Mouse (Mus musculus) heart, embryonic 15.5 days (tissue): ENCODE measurements around the gene Sdf4. TPM values are rescaled to one million over a fixed set of nuclear protein-coding genes. Genes with fewer than 3 reads are reported as not detected.

Experiments used
- ATAC-seq: fragments of 200-750 bp; cut with Nextera tagmentation; replicated peaks from 2 replicates; pipeline ENCODE4 v1.8.0; 2017; ENCODE audit warnings: low read depth, moderate TSS enrichment; ENCODE audit not compliant: insufficient number of reproducible peaks, insufficient read depth, low FRiP score
- H3K27ac ChIP-seq: fragments of 300-500 bp; sonication (generic); 2 replicates; pipeline ENCODE4 v1.5.1; 2015; ENCODE audit warnings: mild to moderate bottlenecking, inconsistent platforms
- H3K27me3 ChIP-seq: fragments of 300-500 bp; sonication (generic); 2 replicates; pipeline ENCODE4 v1.6.1; 2015; ENCODE audit warnings: inconsistent platforms
- H3K36me3 ChIP-seq: fragments of 300-500 bp; sonication (generic); 2 replicates; pipeline ENCODE4 v1.6.1; 2015; ENCODE audit warnings: mild to moderate bottlenecking, inconsistent platforms
- H3K4me1 ChIP-seq: fragments of 300-500 bp; sonication (generic); replicated peaks from 2 replicates; pipeline ENCODE4 v1.6.1; 2015; ENCODE audit warnings: inconsistent platforms
- H3K4me2 ChIP-seq: fragments of 300-500 bp; sonication (generic); 2 replicates; pipeline ENCODE4 v1.6.1; 2015; ENCODE audit warnings: inconsistent platforms, mild to moderate bottlenecking, moderate library complexity
- H3K4me3 ChIP-seq: fragments of 300-500 bp; sonication (generic); 2 replicates; pipeline ENCODE4 v1.5.1; 2015; ENCODE audit warnings: mild to moderate bottlenecking, inconsistent platforms
- H3K9ac ChIP-seq: fragments of 300-500 bp; sonication (generic); 2 replicates; pipeline ENCODE4 v1.6.1; 2015; ENCODE audit warnings: mild to moderate bottlenecking, inconsistent platforms
- H3K9me3 ChIP-seq: fragments of 300-500 bp; sonication (generic); replicated peaks from 2 replicates; pipeline ENCODE4 v1.6.1; 2016; ENCODE audit warnings: inconsistent platforms
- WGBS: fragments of 180-500 bp; shearing (Covaris S2); methylation state at CpG from one replicate; pipeline ENCODE4 v1.1.7; 2015; ENCODE audit warnings: mixed read lengths; 5-methylcytosine and 5-hydroxymethylcytosine counted together
- polyA plus RNA-seq: library from polyadenylated mRNA; unstranded; fragments of >200 nt; fragmentation: Nextera tagmentation; extraction: Ambion mirVana; gene quantifications from 2 replicates; pipeline ENCODE4 v1.2.1, GENCODE M21; 2015

Gene Sdf4
- polyA plus RNA-seq, 1 experiment from 2014 or later: 105 TPM

GRCm38 (mm10) chr4:156031593-156032391, 39.1 kb downstream of the Sdf4 start:
- Histone ChIP-seq H3K4me2 (peak overlapping the region; percentile 79), H3K36me3 (peaks cover 8% of the 10 kb centered on the region; the same call in 1 of the 2 replicates), H3K4me1 (peaks cover 33% of the 10 kb centered on the region), H3K27ac (peak overlapping the region; percentile 97), H3K9me3 (no peaks in the 10 kb centered on the region), H3K9ac (peak overlapping the region; percentile 65), H3K4me3 (peak overlapping the region; percentile 67), H3K27me3 (peaks cover 25% of the 10 kb centered on the region)
- ATAC-seq: peak; percentile 92
- 1% methylated on average over 24 of the region's 24 CpGs for WGBS

- Histone ChIP-seq H3K9me3 (no peaks in the 10 kb centered on the region), H3K36me3 (peaks cover 6% of the 10 kb centered on the region; the same call in 1 of the 2 replicates), H3K4me1 (peaks cover 33% of the 10 kb centered on the region), H3K4me3 (no peak overlapping the region), H3K9ac (no peak overlapping the region), H3K27ac (peak overlapping the region; percentile 97), H3K27me3 (peaks cover 28% of the 10 kb centered on the region), H3K4me2 (peak overlapping the region; percentile 79; the same call in 1 of the 2 replicates)
- no peak for ATAC-seq
- WGBS: 84% methylated on average over 4 of the region's 4 CpGs
Observed at GRCm38 (mm10) chr4:156032856-156033255, 40.2 kb downstream of the Sdf4 start.

- Histone ChIP-seq H3K4me1 (peaks cover 33% of the 10 kb centered on the region), H3K27me3 (peaks cover 30% of the 10 kb centered on the region), H3K4me3 (no peak overlapping the region), H3K4me2 (no peak overlapping the region), H3K9ac (no peak overlapping the region), H3K27ac (no peak overlapping the region), H3K9me3 (no peaks in the 10 kb centered on the region), H3K36me3 (no peaks in the 10 kb centered on the region)
- no peak for ATAC-seq
- 43% methylated on average over 6 of the region's 6 CpGs for WGBS
Observed at GRCm38 (mm10) chr4:156033476-156034119, 40.9 kb downstream of the Sdf4 start.

- 70% methylated on average over 4 of the region's 4 CpGs for WGBS
- H3K9ac ChIP-seq: no peak overlapping the region
Observed at GRCm38 (mm10) chr4:156034301-156034700, 41.6 kb downstream of the Sdf4 start.

GRCm38 (mm10) chr4:156034901-156035300, 42.2 kb downstream of the Sdf4 start:
- Histone ChIP-seq H3K9ac (0 out of 2 replicates have a peak overlapping the region, but pooled peaks have one; percentile 27), H3K27ac (no peak overlapping the region), H3K9me3 (no peaks in the 10 kb centered on the region), H3K36me3 (no peaks in the 10 kb centered on the region), H3K27me3 (peaks cover 30% of the 10 kb centered on the region), H3K4me2 (peak overlapping the region; percentile 59), H3K4me1 (peaks cover 33% of the 10 kb centered on the region), H3K4me3 (peak overlapping the region; percentile 32)
- ATAC-seq: no peak
- 9% methylated on average over 25 of the region's 25 CpGs for WGBS

More at GRCm38 (mm10) chr4:156034301-156034700, 41.6 kb downstream of the Sdf4 start:
- Histone ChIP-seq H3K27ac (no peak overlapping the region), H3K36me3 (no peaks in the 10 kb centered on the region), H3K4me2 (no peak overlapping the region), H3K27me3 (peaks cover 30% of the 10 kb centered on the region), H3K4me3 (no peak overlapping the region), H3K9me3 (no peaks in the 10 kb centered on the region), H3K4me1 (peaks cover 33% of the 10 kb centered on the region)
- no peak for ATAC-seq

DNA sequence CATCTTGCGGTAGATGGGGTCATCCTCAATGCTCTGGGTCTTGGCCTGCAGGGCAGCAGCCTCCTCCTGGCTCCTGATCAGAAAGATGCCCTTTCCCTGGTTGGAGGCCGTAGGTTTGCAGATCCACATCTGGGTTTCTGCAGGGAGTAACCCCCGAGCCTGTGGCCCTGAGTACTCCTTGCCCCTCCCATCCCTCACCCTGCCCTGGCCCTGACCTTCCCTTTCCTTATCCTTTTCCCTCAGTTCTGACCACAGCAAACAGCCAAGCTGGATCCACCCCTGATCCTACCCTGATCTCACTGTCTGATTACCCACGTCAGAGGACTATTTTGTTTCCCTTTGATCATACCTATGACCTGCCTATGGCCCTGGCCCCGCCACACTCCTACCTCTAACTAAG, 52.1 kb downstream of the Sdf4 start:
- no peak overlapping the region for H3K9ac ChIP-seq
- H3K4me1 ChIP-seq: no peaks in the 10 kb centered on the region
- WGBS: 61% methylated on average over 5 of the region's 5 CpGs
- no peaks in the 10 kb centered on the region for H3K9me3 ChIP-seq
- ATAC-seq: no peak
- no peaks in the 10 kb centered on the region for H3K36me3 ChIP-seq
- H3K4me3 ChIP-seq: no peak overlapping the region
- H3K4me2 ChIP-seq: no peak overlapping the region
- H3K27ac ChIP-seq: no peak overlapping the region
- no peaks in the 10 kb centered on the region for H3K27me3 ChIP-seq

- ATAC-seq: no peak
Observed at GRCm38 (mm10) chr4:156049779-156050178, 57.1 kb downstream of the Sdf4 start.

DNA sequence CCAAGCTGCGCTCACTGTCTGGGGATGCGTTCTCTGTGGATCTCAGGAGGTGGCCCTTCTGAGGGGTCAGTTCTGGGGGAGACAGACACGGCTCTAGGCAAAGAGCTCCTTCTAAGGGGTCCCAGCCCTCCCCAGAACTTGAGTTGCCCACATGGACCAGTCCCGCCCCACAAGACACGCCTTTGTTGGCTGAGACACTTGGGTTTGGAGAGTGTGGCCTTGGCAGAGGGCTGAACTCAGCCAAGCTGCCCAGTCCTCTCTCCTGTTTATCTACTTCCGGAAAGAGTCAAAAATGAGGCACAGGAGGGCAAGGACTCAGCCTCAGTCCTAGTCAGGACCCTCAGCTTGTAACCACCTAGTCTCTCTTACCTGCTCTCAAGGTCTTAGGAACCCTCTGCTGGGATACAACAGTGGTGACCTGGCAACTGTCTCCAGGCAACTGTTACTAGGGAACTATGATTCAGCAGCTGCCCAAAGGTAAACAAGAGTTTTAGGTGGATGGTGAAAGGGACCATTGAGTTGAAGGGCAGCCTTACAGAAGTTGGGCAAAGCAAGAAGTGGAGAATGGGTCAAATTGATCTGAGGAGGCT, 57.8 kb downstream of the Sdf4 start:
- Histone ChIP-seq H3K36me3 (no peaks in the 10 kb centered on the region), H3K4me1 (peaks cover 28% of the 10 kb centered on the region), H3K4me2 (no peak overlapping the region), H3K9me3 (no peaks in the 10 kb centered on the region), H3K4me3 (no peak overlapping the region), H3K27me3 (no peaks in the 10 kb centered on the region), H3K27ac (no peak overlapping the region), H3K9ac (no peak overlapping the region)
- ATAC-seq: no peak
- 51% methylated on average over 6 of the region's 6 CpGs for WGBS

More at GRCm38 (mm10) chr4:156049779-156050178, 57.1 kb downstream of the Sdf4 start:
- Histone ChIP-seq H3K36me3 (no peaks in the 10 kb centered on the region), H3K27ac (no peak overlapping the region), H3K4me1 (peaks cover 28% of the 10 kb centered on the region), H3K4me3 (no peak overlapping the region), H3K9me3 (no peaks in the 10 kb centered on the region), H3K4me2 (no peak overlapping the region), H3K27me3 (no peaks in the 10 kb centered on the region), H3K9ac (no peak overlapping the region)
- WGBS: 47% methylated on average over 3 of the region's 3 CpGs

DNA sequence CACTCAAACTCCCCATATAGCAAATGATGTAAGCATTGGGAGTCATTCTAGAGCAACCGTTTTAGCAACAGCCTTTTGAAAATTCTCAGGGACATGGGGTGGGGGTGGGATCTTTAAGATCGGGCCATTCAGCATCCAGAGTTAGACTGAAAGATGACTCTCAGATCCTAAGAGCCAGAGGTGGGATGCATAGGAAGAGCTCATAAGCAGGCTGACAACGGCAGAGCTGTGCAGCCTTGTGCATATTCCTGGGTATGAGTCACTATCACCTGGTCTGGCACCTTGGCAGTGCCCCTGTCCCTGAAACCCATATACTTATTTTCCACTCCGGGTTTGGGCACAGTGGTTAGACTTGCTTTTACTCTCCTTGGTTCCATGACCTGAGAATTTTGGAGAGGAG, 60.4 kb downstream of the Sdf4 start:
- H3K9me3 ChIP-seq: no peaks in the 10 kb centered on the region
- 39% methylated on average over 4 of the region's 4 CpGs for WGBS
- H3K9ac ChIP-seq: no peak overlapping the region
- no peak overlapping the region for H3K4me3 ChIP-seq
- H3K4me1 ChIP-seq: peaks cover 28% of the 10 kb centered on the region
- H3K27me3 ChIP-seq: no peaks in the 10 kb centered on the region
- H3K4me2 ChIP-seq: no peak overlapping the region
- H3K36me3 ChIP-seq: no peaks in the 10 kb centered on the region
- peak overlapping the region; percentile 58 for H3K27ac ChIP-seq
- ATAC-seq: peak; percentile 45; the same call in 1 of the 2 replicates

GRCm38 (mm10) chr4:156054130-156054529, 61.5 kb downstream of the Sdf4 start:
- Histone ChIP-seq H3K4me3 (no peak overlapping the region), H3K36me3 (no peaks in the 10 kb centered on the region), H3K4me2 (no peak overlapping the region), H3K27ac (no peak overlapping the region), H3K9me3 (no peaks in the 10 kb centered on the region), H3K4me1 (peaks cover 28% of the 10 kb centered on the region), H3K27me3 (0 out of 2 replicates have a peak, but pooled peaks cover 2% of the 10 kb centered on the region), H3K9ac (no peak overlapping the region)
- 72% methylated on average over 4 of the region's 4 CpGs for WGBS
- ATAC-seq: no peak

DNA sequence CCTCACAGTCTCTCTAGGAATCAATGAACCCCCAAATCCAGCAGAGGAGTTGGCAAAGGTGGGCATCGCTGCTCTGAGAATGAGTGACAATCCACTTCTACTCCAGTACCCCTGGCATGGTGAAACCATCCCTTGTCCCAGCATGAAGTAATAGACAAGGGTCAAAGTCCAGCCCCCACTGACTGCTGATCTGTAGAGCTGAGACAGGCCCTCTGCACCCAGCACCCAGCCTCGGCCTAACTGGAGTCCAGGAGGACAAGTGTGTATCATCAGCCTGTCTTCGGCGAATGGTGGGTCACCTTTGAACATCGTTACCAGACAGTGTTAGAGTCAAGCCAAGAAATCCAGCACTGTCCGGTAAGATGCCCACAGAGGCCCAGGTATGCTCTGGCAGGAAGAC, 61.9 kb downstream of the Sdf4 start:
- no peaks in the 10 kb centered on the region for H3K36me3 ChIP-seq
- no peaks in the 10 kb centered on the region for H3K9me3 ChIP-seq
- WGBS: 89% methylated on average over 6 of the region's 6 CpGs
- no peak overlapping the region for H3K9ac ChIP-seq
- H3K27me3 ChIP-seq: 0 out of 2 replicates have a peak, but pooled peaks cover 2% of the 10 kb centered on the region
- no peak for ATAC-seq
- H3K4me2 ChIP-seq: no peak overlapping the region
- no peak overlapping the region for H3K27ac ChIP-seq
- no peak overlapping the region for H3K4me3 ChIP-seq
- H3K4me1 ChIP-seq: peaks cover 28% of the 10 kb centered on the region
